Mouse (Mus musculus) olfactory bulb, adult 2 months (tissue): ENCODE data around the gene Ocm.

Experiments used
- CTCF ChIP-seq: fragments of 200-500 bp; IDR thresholded peaks from 2 replicates; pipeline ENCODE4 v1.5.1; 2012; ENCODE audit warnings: low read depth, mild to moderate bottlenecking, low read length, moderate library complexity; ENCODE audit not compliant: insufficient read depth
- POLR2A ChIP-seq: fragments of 200-500 bp; IDR thresholded peaks from 2 replicates; pipeline ENCODE4 v1.6.1; 2012; ENCODE audit warnings: mild to moderate bottlenecking, low read depth, low read length, moderate library complexity; ENCODE audit not compliant: insufficient read depth

DNA sequence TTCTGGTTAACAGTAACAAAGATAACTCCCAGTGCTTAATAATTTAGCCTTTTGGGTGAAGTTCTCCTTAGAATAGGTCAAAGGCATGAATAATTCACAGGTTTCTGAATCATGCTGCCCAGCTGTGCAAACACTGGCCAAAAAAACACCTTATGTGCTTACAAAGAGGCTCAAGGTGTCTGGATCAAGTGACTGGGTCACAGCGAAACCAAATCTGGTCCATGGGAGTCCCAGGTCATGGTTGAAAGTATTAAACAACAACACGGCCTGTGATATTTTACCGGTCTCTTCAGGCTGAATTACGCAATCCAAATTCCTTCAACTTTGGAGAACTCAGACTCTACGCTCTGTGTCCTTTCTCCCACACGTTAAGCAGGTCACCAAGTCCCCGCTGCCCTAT lies 6.0 kb upstream of the Ocm start:
- TF ChIP-seq CTCF (no peak), POLR2A (no peak)
